Mouse (Mus musculus) E14TG2a.4 (cell line): ENCODE results near the gene Gm20481.

Experiments used
- CTCF ChIP-seq: conservative IDR thresholded peaks from 2 replicates; pipeline ENCODE4 v1.5.1; 2014; ENCODE audit warnings: low read length
- NANOG ChIP-seq: IDR thresholded peaks from 2 replicates; pipeline ENCODE4 v1.6.1; 2014; ENCODE audit warnings: borderline replicate concordance, low read length, mixed read lengths

- TF ChIP-seq CTCF (peak; percentile 67), NANOG (no peak)
Measured at GRCm38 (mm10) chr17:34984218-34984617, 14.5 kb downstream of the Gm20481 start.
